Mouse (Mus musculus): ENCODE data around the gene Tmprss6. TPM values are rescaled to one million over a fixed set of nuclear protein-coding genes. Genes with fewer than 3 reads are reported as not detected.

Tmprss6 gene
- 1 to 10 TPM in 1 of 2 experiments, under 1 TPM in 1; 0.54 to 2.4 TPM for total RNA-seq (2021)
- long read RNA-seq, experiment 1, partial matches to known transcripts, result 1 of 2 reads
- long read RNA-seq, experiment 1, other reads (novel, unspliced or antisense), result 0 of 2 reads
- long read RNA-seq, experiment 2, partial matches to known transcripts, result 0 of 1 reads
- long read RNA-seq, experiment 2, other reads (novel, unspliced or antisense), result 1 of 1 reads

DNA sequence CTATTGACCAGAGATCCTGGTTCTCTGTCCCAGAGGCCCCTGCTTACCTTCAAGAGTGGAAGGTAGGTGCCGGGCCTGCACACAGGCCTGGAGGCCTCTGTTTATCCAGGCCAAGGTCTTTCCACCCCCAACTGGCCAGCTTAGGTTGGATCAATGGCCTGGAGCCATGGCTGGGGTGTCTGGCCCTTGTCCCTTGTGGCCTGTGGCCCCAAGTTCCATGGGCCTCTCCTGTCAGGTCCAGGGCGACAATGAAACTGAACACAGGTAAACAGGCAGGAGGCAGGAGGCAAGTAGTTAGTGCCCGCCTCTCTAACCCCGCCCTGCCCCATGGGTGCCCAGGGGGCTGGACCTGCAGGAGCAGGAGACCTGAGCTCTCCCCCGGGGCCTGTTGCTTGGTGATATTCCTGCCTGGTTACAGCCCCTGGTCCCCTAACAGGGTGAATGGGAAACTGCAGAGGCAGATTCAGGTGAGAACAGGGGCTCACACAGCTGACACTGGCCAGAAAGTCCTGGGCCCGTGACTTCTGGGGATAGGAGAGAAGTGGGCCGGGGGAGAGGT is at the start of gene Tmprss6:
TSS of gene Tmprss6 (minus strand) at position 256 of the 559 bp plus-strand sequence.
- DNase-seq (ENCODE audit: low spot score in 2 of 2), result no peak

DNA sequence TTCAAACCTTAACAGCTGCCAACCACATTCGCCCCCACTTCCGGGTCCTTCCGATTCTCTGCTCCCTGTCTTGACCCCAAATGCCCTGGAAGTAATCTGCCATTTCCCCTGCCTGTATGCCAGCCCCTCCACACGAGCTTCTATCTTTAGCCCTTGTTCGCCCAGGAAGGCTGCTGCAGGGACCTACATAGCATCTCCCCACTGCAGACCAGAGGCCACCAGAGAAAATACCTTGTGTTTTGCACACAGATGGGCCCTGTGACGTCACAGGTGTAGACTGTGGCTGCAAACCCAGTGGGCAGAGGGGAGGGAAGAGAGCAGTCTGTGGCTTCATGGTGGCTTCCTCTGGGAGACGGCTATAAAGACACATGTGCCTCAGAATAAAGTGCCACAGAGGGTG is 49.8 kb upstream of the Tmprss6 start:
- no peak for DNase-seq (ENCODE audit: low spot score in 2 of 2)

DNA sequence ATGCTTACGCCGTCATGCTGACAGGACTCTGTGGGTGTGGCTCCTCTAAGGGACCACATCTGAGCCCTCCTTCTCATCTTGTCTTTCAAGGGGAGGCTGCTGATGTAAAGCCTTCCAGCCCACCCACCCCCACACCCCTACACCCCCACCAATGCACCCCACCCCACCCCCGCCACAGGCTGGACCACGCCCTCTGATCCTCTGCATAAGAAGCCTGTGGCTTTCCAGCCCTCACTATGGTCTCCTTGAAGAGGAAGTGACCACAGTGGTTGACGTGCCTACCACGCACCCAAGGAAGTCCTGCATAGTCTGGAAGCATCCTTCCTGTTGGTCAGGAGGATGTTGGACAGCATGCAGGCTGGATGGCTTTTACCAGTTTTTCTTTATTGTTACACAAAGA is 47.3 kb upstream of the Tmprss6 start:
- no peak for DNase-seq (ENCODE audit: low spot score in 2 of 2)

DNA sequence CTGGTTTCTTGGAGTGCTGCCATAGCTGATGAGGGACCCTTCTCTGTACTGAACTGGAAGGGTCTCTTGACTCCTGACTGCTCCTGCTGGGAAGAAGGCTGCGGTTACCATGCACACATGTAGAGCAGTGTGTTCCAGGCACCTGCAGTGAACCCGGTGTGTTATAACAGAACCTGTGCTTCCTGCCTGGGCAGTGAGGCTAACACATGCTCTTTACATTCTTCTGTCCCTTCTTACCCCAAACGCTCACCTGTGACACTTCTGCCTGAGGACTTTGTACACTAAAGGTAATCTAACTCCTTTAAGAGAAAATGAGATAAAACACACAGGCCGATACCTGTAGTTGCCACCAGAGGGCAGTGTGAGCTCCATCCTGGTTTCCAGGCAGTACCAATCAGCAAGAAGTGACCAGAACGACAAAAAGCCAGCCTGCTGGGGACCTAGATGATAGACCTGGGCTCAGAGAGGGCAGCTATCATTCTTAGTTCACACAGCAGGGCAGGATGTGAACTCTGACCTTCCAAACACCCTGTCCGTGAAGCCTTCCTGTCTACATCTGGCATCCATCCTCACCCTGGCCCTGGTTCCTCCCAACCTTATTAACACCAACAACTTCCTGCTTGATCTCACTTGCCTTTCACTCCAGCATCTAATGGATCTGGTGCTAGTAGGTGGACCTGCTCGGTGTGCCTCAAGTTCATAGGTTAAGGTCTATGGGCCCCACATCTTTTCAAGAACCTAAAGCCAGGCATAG is 46.1 kb upstream of the Tmprss6 start:
- DNase-seq (ENCODE audit: low spot score in 2 of 2), result peak; percentile 81 to 82

DNA sequence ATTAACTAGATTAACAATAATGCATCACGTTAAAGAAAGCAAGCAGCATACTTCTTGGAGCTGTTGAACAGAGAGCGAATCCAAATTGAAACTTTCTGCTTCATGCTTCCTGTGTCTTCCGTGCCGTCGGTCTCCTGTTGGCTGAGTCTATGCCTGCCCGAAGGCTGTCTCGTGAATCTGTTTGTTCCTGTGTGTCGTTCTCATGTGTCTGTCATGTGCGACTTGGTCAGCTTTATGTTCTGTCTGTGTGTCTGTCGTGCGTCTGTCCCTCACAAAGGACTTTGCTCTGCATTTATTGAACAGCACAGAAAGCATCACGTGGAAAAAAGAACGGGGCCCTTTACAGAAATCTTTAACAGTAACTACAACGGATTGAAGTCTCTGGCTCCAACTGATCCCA is 44.6 kb upstream of the Tmprss6 start:
- no peak for DNase-seq (ENCODE audit: low spot score in 2 of 2)

DNA sequence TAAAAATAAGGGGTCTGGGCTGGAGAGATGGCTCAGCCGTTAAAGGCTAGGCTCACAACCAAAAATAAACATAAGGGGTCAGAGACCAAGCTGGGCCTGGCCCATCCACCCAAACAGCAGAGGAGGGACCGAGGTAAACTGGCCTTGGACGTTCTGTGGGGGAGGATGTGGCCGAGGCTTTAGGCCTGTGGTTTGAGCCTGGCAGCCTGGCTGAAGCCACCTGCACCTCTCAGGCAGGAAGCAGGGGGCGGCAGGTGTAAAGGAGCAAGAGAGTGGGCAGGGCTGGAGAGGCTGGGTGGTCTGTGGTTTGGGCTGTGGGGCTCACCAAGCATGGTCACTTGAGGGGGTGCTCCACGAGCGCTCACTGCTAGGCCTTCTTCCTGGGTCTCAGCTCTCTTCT is 43.5 kb upstream of the Tmprss6 start:
- DNase-seq (ENCODE audit: low spot score in 2 of 2), result no peak

DNA sequence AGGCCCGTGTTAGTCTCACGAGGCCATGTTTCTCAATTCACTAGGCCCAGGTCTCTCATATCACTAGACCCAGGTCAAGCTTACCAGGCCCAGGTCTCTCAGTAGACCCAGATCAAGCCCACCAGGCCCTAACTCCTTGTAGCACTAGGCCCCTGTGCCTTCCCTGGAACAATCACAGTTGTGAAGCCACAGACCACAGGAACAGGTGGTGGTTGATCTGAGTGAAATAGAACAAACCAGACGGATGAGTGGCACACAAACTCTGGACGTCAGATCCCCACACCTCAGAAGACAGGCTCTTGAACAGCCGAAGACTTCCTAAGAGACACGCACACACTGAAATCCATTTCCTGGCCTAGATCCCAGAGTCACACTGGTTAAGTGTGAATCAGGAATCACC is 42.3 kb upstream of the Tmprss6 start:
- DNase-seq (ENCODE audit: low spot score in 2 of 2), result no peak

DNA sequence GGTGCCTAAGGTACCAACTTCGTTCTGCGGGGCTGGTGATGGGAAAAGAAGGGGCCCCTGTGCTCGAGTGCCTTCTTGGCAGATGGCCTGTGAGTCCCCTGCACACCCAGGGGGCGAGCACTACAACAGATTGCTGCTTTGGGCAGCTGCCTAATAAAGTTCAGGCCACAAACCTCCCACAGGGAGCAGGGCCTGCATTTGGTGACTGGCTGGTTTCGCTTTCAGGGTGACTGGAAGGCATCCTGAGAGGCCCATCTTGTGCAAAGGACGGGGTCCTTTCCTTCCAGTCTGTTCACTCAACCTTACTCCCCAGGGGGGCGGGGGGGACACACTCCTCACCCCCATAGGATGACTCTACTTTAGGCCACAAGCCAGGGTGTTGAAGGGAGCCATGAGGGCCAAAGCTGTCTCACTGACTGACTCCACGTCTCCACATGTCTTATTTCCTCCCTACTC is 41.7 kb upstream of the Tmprss6 start:
- no peak for DNase-seq (ENCODE audit: low spot score in 2 of 2)

DNA sequence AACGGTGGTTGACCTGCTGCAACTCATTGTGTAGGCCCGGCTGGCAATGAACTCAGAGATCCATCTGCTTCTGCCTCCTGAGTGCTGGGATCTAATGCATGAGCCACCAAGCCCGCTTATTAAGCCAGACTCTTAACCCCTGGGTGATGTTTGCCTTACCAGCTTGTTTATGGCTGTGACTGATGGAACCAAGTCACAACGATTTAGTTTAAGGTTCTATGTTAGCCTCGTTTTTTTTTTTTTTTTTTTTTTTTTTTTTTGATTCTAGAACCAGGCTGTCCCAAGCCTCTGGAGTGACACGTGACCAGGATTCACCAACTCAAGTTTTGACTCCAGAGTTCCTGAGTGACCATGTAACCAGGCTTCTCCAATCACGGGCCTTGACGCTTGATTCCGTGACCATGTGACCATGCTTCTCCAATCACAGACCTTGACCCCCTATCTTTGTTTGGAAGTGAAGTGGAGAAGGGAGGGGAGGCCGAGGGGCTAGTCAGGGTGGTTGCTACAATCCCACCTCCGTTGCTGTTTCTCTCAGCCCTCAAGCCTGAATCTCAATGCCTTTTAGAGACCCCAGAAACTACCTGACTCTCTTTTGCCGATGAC is 41.0 kb upstream of the Tmprss6 start:
- no peak for DNase-seq (ENCODE audit: low spot score in 2 of 2)

DNA sequence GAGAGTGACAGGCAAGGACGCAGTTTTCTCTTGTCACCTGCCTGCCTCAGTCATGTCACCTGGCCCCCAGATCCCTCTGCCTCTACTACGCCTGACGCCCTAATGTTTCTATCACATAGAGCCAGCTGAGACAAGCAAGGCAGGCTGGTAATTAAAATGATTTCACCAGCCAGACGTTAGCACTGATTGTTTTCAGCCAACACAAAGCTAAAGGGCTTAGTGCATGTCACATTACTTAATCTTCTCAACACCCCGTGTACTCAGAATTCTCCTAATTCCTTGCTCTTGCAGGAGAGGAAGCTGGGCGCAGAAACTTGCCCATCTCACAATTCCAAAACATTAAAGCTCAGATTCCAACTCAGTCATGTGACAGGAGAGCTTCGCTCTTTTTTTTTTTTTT is 40.0 kb upstream of the Tmprss6 start:
- no peak for DNase-seq (ENCODE audit: low spot score in 2 of 2)

DNA sequence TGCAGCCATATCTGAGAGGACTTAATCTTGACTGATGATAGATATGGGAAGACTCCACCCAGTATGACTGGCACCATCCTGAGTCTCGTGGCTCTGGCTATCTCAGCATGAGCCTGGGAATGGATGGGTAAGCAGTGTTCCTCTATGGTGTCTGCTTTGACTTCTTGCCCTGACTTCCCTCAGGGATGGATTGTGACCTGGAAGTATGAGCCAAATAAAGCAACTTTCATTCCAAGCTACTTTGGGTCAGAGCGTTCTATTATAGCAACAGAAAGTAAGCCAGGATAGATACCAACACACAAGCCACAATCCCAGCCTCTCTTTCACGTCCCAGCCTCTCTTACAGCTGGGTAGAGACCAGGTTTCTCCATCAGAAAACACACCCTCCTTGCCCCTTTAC is 37.1 kb upstream of the Tmprss6 start:
- DNase-seq (ENCODE audit: low spot score in 2 of 2), result no peak

DNA sequence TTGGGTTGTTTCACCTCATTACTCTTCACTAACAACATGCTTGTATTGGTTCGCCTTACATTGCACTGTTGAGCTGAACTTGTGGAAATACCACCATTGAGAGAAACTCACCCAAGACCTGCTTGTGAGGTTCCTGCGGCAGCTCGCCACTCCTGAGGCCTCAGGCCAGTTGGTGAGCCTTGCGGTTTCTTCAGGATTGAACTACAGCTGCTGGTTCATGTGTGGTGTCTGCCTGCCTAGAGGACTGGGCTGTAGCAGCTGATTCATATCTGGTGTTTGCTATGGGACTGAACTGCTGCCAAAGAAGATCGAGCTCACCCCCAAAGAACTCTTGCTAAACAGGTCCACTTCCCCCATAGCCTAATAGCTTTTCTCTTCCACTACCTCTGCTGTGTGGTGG is 36.4 kb upstream of the Tmprss6 start:
- no peak for DNase-seq (ENCODE audit: low spot score in 2 of 2)

DNA sequence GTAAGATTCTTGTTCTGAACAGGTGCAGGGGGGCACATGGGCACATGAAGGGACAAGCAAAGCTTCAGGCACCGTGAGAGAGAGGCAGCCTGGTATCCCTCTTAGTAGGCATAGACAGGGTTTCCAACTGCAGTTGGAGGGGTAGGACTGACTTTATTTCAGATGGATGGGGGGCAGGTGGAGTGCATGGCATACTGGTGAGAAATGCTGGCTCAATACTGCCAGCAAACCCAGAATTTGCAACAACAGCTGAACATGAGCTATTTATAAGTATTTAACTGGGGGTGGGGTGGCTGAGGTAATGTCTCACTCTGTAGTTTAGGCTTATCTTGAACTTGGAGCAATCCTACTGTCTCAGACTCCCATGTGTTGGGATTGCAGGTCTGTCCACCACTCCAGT is 35.6 kb upstream of the Tmprss6 start:
- no peak for DNase-seq (ENCODE audit: low spot score in 2 of 2)

DNA sequence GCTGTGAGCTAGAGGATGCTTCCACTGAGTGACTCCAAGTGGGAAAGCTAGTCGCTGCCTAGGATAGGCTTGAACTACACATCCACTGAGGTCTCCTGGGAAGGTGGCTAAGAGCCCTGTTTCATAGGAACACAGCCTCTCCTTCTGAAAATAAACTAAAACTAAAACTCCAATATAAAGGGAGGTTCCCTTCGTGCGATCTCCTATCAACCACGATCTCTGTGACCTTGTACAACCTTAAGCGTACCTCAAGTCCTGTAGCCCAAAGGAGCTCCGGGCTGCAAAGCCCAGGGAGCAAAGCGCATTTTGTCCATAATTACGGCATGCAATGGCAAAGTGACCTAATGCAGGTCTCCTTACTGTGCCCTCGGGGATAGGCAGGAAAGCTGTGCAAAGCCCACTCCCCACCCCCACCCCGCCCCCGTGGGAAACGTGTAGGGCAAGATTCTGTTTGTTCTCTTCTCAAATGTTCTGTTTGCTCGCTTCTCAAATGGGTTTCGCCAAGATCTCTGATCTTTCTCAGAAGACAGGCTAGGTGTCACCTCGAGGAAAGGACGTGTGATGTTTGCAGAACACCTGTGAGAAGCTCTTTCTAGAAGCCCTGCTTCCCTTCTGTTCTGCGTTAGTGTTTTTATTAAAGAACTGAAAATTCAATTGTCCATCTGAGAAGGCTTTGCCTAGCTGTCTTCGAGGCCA is 34.2 kb upstream of the Tmprss6 start:
- DNase-seq (ENCODE audit: low spot score in 2 of 2), result no peak

DNA sequence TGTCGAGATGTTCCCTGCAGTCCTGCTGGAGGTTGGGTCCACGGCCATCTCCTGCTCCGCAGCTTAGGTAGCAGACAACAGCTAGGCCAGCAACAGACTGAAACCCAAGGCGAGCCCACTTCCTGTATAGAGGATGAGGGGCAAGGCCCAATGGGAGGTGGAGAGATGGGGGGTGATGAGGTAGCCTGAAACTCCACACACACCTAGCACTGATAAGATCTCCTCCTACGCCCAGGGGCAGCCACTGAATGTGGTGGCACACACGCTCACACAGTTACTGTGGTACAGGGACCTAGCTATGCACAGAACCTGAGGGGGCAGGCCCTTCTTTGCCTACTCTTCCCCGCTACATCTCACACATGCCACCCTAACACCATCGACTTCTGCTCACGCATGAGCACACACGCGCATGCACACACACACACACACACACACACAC is 26.6 kb upstream of the Tmprss6 start, which contains the start of gene Il2rb:
TSS of gene Il2rb (minus strand) at position 304 of the 439 bp plus-strand sequence.
- no peak for DNase-seq (ENCODE audit: low spot score in 2 of 2)

DNA sequence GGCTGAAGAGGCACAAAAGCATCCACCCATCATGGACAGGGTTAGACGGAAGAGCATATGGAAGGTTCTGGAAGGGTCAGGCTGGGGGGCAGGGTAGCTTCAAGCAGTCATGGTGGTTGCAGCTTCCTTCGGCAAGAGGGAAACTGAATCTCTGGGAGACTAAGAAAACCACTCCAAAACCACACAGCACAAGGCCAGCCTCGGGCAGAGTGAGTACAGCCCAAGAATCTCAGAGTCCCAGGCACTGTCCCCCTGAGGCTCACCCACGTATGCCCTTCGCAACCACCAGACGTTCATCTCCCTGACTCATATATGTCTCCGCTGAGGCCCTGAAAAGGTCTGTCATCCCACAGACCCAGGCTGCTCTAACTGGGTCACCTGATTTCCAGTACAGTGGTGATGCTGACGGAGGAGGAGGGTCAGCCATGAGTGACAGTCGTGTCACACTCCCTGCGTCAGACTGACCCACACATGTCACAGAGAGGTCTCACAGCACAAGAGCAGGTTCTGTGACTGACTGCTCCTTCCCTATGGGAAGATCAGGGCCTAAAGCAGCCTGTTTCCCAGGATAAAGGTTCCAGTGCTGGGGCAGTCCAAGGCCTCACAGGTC is 25.1 kb upstream of the Tmprss6 start:
- no peak for DNase-seq (ENCODE audit: low spot score in 2 of 2)

DNA sequence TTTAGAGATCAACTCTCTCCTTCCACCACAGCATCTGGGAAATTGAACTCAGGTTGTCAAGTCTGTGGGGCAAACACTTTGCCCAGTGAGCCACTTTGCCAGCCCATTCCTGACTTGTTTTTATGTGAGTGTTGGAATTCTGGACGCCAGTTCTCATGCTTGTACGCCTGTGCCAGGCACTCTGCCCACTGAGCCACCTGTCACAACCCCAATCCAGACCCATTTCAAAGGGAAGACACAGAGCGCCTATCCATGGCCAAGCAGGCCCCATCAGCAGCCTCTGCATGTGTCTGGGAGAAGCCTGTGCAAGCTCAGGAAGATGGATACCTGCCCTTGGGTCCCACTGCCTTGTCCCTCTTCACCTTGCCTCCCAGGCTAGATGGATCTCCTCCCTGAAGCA is 22.9 kb upstream of the Tmprss6 start:
- DNase-seq (ENCODE audit: low spot score in 2 of 2), result no peak

DNA sequence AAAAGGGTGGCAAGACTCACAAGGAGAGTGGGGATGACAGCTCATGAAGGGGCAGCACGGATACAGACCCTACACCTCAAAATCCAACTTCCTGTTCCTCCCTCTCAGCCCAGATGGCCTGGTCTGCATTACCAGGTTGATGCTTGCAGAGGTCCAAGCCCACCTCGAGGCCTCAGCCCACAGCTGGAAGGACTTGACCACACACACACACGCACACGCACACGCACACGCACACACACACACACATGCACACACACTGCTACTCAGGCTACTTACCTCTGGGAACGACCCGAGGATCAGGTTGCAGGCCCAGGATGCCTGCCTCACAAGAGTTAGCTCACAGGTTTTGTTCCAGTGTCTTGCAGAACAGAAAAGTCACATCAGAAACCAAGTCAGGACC is 21.5 kb upstream of the Tmprss6 start:
- DNase-seq (ENCODE audit: low spot score in 2 of 2), result no peak

DNA sequence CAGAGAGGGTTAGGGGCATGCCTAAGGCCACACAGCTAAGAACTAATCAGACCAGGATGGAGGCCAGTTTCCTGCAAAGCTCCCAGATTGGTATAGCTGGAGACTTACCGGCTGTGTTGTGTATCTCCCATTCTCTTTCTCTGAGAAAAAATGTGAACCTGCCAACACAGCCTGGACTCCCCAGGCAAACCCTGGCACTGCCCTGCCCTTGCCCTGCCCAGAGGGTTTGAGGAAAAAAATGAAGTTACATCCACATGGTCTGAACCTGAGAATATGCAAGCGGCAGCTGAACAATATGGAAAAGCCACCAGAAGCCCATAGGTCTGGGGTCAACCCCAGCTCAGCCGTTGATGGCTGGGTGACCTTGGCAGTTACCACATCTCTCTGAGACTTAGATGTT is 20.8 kb upstream of the Tmprss6 start:
- no peak for DNase-seq (ENCODE audit: low spot score in 2 of 2)

DNA sequence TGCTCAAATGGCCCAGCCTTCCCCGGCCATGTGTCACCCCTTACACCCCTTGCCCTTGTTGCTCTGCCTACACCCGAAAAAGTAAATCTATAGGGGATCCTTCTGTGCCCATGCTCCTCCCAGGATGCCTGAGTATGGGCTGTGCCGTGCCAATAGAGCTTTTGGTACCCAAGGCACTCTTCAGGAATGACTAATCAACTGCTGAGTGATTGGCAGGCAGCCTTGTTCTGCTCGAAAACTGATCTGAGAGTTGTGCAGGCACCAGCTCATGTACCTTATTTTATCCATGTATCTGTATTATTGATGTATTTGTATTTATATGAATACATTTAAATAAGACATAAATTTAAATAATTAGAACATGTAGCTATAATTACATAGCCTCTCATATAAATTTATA is 18.6 kb upstream of the Tmprss6 start:
- DNase-seq (ENCODE audit: low spot score in 2 of 2), result no peak

DNA sequence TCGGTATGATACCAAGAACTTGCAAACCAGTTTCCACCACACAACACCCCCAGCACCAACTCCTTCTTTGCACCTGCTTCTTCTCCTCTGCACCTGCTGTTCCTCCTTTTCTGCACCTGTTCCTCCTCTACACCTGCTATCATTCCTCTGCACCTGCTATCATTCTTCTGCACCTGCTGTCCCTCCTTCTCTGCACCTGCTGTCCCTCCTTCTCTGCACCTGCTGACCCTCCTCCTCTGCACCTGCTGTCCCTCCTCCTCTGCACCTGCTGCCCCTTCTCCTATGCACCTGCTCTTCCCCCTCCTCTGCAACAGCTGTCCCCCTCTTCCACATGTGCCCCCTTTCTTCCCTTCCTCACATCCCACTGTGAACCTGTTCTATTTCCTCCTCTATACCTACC is 18.1 kb upstream of the Tmprss6 start:
- DNase-seq (ENCODE audit: low spot score in 2 of 2), result no peak
